8 mouse cellular contexts compared by ENCODE assay signal in genomic region chr13:30659613-30660505, GRCm38 (mm10). TPM values are rescaled to one million over a fixed set of nuclear protein-coding genes. Genes with fewer than 3 reads are reported as not detected.
DNase-seq lines count a peak whose midpoint lies in the region; ATAC-seq lines count a peak whose summit lies in the region.

Gene Dusp22 (plus strand): TSS chr13:30659999.

- H3K4me3 ChIP-seq in hindbrain, embryonic 12.5 days, result peak within 1 kb of the TSS; percentile 76

- peaks cover 6% of the 10 kb centered on the region for H3K4me1 ChIP-seq in hindbrain, embryonic 12.5 days

- DNase-seq in MN1 (ENCODE audit: low spot score), result peak; percentile 83
- DNase-seq in cerebellum, adult 8-10 months, result peak; percentile 87
- peak; percentile 71 to 74 for DNase-seq in frontal cortex, postnatal 14 days (ENCODE audit: low spot score in 2 of 2)
- peak; percentile 85 to 87 for DNase-seq in layer of hippocampus, postnatal 14 days (ENCODE audit: low spot score in 2 of 2)
- DNase-seq in lung, postnatal 10 days, result peak; percentile 92
- peak; percentile 74 for DNase-seq in ovary, postnatal 14 days (ENCODE audit: low spot score)
- peak; percentile 37 to 51 for DNase-seq in thymus, postnatal 10 days (ENCODE audit: low spot score in 2 of 2)

- no peaks in the 10 kb centered on the region for H3K36me3 ChIP-seq in hindbrain, embryonic 12.5 days

- peak within 1 kb of the TSS; percentile 78 for H3K9ac ChIP-seq in hindbrain, embryonic 12.5 days

- H3K27ac ChIP-seq in hindbrain, embryonic 12.5 days, result peak within 1 kb of the TSS; percentile 4; the same call in 1 of the 2 replicates

- no peaks in the 10 kb centered on the region for H3K9me3 ChIP-seq in hindbrain, embryonic 12.5 days (replicated peaks)

- WGBS in hindbrain, embryonic 12.5 days, result under 1% methylated on average over 74 of the region's 74 CpGs

- ATAC-seq in hindbrain, embryonic 12.5 days (ENCODE audit: low FRiP score), result peak; percentile 94

- no peaks in the 10 kb centered on the region for H3K27me3 ChIP-seq in hindbrain, embryonic 12.5 days

- peak within 1 kb of the TSS; percentile 74 for H3K4me2 ChIP-seq in hindbrain, embryonic 12.5 days (replicated peaks)

RNA-seq across cellular contexts. Expression of gene Dusp22, which starts in this region (rescaled TPM):
- polyA plus RNA-seq in hindbrain, embryonic 12.5 days (2016; fragmentation: Nextera tagmentation; extraction: Ambion mirVana), result 20.4 and 21.4 TPM in 2 replicates
- 10 to 100 TPM; 26.9 to 28.2 TPM for total RNA-seq in layer of hippocampus, postnatal 14 days (2021)

Comparison
In these comparisons a context has a peak if more than half of its experiments do, and no peak if none do; other contexts are left out.
1. Peak in every context shown above with its lines: DNase-seq, ATAC-seq, H3K4me3 ChIP-seq and H3K27ac ChIP-seq.